Mouse (Mus musculus) induced T-regulatory cell, adult 2 months (primary cell): Measurements from ENCODE around the gene Gm21974.

Experiments used
- DNase-seq: peaks from one replicate; pipeline ENCODE4 v3.0.0-alpha.2; 2012; ENCODE audit warnings: low read depth

The Gm21974 gene

GRCm38 (mm10) chr7:127915293-127915692, 20.0 kb upstream of the Gm21974 start:
- DNase-seq: peak; percentile 74

- DNase-seq: no peak
These were observed 17.7 kb upstream of the Gm21974 start for GRCm38 (mm10) chr7:127912938-127913337.

DNA sequence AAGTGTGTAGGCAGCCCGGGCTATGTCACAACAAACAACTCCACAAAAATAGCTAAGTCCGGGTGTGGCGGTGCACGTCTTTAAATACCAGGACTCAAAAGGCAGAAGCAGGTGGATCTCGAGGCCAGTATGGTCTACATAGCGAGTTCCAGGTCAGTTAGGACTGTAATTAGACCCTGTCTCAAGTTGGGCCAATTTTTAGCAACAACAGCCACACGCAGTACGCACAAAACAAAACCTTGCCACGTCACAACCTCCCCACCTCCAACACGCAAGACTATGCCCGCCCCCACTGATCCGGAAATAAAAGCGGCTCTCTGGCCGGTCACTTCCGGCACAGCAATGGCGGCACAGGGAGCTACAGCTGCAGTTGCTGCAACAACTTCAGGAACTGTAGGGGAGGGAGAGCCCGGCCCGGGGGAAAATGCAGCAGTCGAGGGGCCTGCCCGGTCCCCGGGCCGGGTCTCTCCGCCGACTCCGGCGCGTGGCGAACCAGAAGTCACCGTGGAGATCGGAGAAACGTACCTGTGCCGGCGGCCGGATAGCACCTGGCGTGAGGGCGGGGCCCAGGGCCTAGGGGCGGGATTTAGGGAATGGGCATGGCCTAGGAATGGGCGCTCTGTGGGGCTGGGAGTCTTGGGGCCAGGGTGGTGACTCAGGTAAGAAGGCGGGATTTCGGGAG, 17.1 kb upstream of the Gm21974 start, which contains the start of gene Kat8:
TSS of gene Kat8 (plus strand) at position 327 of the 682 bp plus-strand sequence.
- peak; percentile 97 for DNase-seq

DNA sequence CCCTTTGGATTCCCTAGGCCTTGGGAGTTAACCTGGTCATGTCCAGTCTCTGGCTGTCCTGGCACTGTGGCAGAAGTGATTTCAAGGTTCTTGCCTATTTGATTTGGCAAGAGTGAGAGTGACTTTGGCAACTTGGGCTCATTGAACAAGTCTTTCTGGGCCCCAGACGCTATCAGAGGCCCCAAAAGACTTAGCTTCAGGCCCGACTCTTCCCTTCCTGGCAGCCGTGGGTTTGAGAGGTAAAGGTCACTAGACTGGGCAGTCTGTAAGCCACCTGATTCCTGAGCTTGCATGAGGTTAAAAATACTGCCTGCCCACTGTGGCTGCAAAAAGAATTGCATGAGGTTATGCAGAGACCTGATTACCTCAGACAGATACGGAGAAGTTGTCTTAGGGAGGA, 13.4 kb upstream of the Gm21974 start:
- no peak for DNase-seq

- DNase-seq: no peak
These were observed 12.7 kb upstream of the Gm21974 start for GRCm38 (mm10) chr7:127907939-127908338.

DNA sequence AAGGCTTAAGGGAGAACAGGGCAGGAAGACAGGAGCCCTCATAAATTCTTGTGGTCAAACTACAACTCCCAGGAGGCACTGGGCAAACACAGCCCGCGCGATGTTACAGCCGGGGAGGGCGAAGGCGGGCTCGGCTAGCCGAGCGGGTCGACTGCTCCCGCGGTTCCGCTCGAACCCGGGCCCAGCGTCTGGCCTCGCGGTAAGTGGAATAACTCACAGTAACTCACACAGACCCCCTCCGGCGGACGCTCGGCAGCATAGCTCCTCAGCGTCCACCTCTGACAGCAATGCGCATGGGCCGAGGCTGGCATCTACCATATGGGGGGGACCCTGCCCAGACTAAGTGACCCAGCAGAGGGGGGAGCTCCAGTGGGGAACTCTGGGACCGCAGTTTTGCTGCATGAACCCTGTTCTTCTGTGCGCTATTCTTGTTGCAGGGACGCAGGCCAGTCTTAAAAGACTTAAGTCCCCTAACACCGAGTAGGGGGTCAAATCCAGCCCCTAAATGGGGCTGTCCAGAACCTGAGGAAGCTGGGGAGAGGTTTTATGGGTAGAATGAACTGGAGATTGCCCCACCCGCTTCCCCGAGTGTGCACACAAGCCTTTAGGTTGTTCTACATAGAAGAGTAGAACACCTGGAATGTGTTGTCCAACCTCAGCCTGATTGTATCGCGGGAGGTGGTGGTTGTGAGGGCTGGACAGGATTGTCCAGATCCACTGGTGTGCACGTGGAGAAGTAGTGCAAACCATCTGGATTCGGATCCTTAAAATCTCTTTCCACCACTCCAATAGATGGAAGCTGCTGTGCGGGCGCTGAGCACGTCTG, 8.9 kb upstream of the Gm21974 start, which contains the start of gene Bckdk:
TSS of gene Bckdk (plus strand) at position 112 of the 826 bp plus-strand sequence.
- DNase-seq: peak; percentile 76

GRCm38 (mm10) chr7:127901772-127902171, 6.5 kb upstream of the Gm21974 start:
- DNase-seq: no peak

DNA sequence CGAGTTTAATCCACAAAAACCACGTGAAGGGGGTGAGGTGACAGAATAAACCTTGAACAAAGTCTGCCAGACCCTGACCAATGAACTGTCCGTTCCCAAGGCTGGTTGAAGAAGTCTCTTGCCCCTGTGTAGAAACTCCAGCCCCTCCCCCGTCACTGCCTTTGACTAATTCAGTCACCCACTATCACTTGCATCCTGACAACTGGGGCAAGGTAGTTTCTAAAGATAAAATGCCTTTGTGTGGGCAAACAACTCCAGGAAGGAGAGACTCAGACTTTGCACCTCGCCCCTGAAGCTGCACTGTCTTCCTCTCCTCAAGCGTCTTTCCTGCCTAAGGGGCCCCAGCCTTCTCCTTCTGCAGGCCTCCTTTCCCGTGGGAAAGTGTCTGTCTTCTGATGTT, 4.7 kb upstream of the Gm21974 start:
- DNase-seq: no peak

DNA sequence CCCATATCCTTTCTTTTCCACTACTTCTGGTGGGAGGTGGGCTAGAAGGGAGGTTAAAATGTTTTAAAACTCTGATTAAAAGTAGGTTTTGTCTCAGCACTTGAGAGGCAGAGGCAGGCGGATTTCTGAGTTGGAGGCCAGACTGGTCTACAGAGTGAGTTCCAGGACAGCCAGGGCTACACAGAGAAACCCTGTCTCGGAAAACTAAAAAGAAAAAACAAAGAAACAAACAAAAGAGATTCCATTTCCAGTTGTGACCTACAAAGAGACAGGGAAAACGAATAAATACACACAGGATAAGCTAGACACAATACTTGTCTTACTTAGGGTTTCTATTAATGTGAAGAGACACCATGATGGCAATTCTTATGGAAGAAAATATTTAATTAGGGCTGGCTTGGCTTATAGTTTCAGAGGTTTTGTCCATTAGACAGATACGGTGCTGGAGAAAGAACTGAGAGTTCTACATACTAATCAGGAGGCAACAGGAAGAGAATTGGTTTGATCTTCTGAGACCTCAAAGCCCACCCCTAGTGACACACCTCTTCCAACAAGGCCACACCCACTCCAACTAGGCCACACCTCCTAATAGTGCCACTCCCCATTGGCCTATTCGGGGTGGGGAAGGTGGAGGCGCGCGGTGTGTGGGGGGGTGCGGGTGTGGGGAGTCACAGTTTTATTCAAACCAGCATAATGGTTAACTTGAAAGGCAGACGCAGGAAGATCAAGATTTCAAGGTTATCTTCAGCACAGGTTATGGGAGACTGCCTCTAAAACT, 3.1 kb upstream of the Gm21974 start:
- peak; percentile 61 for DNase-seq

DNA sequence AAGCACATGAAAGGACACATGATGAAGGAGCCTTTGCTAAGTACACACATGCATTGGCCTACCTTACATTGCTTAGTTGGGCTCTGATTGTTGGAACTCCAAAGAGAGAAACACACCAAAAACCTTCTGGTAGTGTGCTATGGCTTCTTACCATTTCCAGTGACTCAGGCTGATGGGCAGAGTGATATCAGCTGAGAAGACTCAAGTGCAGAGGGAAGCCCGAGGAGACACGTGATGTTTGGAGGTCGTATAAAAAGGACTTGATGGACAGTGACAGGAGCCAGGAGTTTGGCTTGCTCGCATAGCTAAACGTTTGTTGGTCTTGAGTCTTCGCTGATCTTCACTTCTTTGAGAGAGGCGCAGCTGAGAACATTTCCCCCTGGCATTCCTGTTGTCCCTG, 2.3 kb upstream of the Gm21974 start:
- no peak for DNase-seq

DNA sequence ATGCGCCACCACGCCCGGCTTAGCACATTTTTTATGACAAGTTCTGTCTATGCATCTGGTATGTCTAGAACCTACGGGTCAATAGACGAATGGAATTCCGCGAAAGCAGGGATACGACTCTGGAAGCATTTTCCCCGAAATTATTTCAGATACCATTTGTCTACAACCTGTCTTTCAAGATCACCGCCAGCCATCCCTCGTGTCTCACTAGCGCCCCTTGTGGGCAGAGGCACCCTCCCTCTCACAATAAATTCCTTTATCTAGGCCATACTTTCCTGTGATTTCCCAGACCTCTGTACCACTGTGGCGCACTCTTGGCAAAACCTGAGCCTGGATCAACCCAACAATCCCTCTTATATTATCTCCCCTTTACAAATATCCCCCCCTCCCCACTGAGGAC, 1.1 kb upstream of the Gm21974 start:
- DNase-seq: peak; percentile 87

DNA sequence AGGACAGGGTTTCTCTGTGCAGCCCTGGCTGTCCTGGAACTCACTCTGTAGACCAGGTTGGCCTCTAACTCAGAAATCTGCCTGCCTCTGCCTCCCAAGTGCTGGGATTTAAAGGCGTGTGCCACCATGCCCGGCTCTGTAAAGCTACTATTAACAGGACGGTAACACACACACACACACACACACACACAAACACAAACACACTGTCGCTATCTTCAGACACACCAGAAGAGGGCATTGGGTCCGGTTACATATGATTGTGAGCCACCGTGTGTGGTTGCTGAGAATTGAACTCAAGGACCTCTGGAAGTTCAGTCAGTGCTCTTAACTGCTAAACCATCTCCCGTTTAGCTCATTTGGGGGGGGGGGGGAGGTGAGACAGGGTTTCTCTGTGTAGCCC, 637 bp upstream of the Gm21974 start:
- peak; percentile 42 for DNase-seq

DNA sequence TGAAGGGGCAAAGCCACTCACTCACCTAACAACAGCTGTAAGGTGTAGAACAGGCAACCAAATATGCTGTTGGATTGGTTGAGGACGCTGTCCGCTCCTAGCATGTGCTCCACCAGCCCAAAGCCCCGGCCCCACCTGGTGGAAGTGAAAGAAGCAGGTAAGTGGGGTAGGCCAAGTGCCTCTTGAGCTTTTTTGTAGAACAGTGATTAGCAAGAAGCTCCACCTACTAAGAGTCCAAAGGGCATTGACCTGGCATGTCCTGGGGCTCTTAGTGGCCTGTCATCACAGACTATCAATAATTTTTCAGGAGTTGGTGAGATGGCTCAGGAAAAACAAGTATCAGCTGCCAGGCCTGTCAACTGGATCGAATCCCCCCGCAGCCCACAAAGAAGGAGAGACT, 774 bp downstream of the Gm21974 start:
- DNase-seq: no peak

GRCm38 (mm10) chr7:127890798-127891197, 4.5 kb downstream of the Gm21974 start, which contains the start of gene Prss53:
Gene Prss53 (minus strand): TSS chr7:127890970.
- DNase-seq: no peak

DNA sequence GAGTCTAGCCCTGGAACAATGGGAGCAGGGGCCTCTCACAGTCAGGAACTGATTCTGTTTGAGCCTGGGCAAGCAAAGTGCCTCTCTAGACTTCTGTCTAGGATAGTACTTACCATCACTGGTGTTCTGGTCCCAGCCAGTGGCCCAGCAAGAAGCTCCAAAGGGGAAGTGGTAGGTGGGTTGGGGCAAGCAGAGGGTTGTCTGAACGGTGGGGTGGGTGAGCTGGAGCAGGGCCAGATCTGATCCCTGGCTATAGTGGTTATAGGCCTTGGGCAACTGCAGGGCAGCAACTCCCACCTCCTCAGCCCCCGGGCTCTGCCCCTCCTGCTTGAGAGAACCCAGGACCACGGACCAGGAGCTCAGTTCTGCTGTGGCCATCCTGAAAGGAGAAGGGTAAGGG, 6.4 kb downstream of the Gm21974 start:
- no peak for DNase-seq

DNA sequence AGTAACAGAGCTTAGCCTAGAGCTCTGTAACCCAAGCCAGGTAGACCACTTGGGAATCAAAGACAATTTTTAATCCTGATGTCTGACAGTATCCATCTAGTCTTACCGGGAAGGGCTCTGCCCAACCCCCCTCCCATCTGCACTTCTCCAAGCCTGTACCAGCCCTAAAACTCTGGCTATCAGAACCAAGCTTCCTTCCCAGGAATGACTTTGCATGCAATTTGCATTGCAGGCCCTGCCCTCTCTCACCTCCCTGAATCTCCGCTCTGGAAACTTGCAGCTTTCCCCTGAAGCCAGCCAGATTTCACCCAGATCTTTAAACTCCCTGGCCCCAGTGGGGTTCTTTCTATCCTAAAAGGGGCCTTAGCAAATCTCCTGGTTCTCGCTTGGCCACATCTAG, 7.5 kb downstream of the Gm21974 start:
- DNase-seq: no peak

DNA sequence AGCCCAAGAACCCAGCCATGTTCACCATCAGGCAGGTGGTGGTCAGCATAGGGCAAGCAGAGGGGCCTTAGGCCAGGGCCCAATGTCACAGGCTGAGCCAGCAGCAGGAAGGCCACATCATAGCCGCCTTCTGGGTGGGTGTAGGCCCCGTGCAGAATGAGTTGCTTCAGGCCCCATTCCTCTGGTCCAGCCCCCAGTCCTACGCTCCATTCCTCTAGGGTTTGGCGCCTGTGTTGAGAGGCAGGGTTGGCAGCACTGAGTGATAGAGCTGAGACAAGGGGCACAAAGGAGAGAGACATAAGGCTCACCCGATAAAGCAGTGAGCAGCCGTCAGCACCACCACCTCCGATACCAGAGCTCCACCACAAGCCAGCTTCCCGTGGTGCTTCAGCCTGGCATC, 8.1 kb downstream of the Gm21974 start:
- DNase-seq: no peak

- DNase-seq: no peak
These were observed 8.7 kb downstream of the Gm21974 start for GRCm38 (mm10) chr7:127886551-127886950.

GRCm38 (mm10) chr7:127885951-127886350, 9.3 kb downstream of the Gm21974 start:
- no peak for DNase-seq

GRCm38 (mm10) chr7:127880431-127880830, 14.8 kb downstream of the Gm21974 start:
- no peak for DNase-seq

DNA sequence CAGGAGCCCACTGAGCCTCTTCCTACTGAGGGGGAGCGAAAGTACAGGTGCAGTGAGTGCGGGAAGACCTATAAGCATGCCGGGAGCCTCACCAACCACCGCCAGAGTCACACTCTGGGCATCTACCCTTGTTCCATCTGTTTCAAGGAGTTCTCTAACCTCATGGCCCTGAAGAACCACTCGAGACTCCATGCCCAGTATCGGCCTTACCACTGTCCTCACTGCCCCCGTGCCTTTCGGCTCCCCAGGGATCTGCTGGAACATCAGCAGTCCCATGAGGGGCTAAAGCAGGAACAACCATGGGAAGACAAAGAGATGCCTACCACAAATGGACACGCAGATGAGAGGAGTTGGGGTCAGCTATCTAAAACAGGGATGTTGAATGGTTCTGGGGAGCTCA, 16.0 kb downstream of the Gm21974 start:
- DNase-seq: no peak
